Mouse (Mus musculus): Measurements from ENCODE around the gene Cep89.
A peak's percentile ranks its signal among the peaks of the same experiment; 100 is the strongest.

Cep89 gene

GRCm38 (mm10) chr7:35396542-35397168 is at the start of gene Cep89, which contains the start of gene Faap24:
Gene Cep89 (plus strand): TSS chr7:35397035.
Gene Faap24 (minus strand): TSS chr7:35396836.
- DNase-seq = peak; percentile 92 to 93

- DNase-seq = no peak
Observed at GRCm38 (mm10) chr7:35347918-35348700, 48.7 kb upstream of the Cep89 start.

GRCm38 (mm10) chr7:35349022-35349421 is 47.8 kb upstream of the Cep89 start:
- DNase-seq = no peak

DNA sequence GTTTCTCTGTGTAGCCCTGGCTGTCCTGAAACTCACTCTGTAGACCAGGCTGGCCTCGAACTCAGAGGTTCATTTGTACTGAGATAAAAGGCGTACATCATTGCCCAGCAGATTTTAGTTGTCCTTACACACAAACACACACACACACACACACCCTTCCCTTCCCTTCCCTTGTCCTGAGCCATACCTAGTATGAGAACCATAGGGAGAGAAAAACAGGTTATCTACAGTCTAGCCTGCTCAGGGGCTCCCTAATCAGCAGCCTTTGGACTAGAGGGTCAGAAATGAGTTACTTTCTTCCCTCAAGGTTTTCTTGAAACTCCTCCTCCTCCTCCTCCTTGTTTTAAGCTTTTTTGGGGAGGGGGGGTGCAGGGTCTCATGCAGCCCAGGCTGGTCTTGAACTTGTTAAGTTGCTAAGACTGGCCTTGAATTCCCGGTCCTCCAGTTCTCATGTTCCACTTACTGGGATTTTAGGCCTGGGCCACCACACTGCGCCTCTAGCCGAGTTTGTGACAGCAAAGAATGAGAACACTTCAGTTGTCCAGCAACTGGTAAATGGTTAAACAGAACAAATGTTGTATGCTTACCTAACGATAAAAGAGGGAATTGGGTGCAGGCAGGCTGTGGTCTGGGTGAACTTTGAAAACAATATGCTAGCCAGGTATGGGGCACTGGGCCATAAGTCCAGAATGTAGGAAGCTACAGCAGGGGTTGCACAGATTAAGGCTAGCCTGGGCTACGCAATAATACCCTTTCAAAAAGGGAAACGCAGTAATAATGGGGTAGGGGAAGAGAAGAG is 46.8 kb upstream of the Cep89 start:
- DNase-seq = no peak

DNA sequence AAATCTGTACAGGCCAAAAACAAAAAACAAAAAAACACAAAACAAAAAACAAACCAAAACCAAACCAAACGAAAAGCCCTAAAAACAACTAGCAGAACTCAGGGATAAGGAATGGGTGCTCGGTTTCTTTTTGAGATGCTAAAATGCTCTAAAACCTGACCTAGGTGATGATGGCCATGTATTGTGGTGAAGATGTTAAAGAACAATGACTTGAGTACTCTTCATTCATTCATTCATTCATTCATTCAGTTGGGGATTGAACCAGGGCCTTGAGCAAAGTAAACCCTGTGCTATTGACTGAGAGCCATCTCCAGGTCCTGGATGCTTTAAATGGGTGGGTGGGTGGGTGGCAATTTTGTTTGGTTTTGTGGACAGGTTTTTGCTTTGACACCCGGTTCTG is 45.7 kb upstream of the Cep89 start:
- no peak for DNase-seq

DNA sequence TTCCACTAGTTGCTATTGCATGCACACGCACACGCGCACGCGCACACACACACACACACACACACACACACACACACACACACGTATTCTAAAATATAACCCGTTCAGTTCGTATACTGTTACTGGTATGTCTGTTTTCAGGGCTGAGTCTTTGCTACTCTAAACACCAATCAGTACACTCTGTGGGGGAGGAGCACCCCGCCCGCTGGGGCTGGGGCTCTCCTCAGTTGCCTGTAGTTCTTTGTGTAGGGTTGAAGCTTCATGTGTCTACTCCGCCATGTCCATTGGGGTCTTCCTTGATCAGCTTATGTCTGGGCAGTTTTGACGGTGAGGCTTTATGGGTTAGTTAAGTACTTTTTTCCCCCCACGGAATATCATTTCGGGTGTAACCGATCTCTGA is 43.5 kb upstream of the Cep89 start:
- no peak for DNase-seq

DNA sequence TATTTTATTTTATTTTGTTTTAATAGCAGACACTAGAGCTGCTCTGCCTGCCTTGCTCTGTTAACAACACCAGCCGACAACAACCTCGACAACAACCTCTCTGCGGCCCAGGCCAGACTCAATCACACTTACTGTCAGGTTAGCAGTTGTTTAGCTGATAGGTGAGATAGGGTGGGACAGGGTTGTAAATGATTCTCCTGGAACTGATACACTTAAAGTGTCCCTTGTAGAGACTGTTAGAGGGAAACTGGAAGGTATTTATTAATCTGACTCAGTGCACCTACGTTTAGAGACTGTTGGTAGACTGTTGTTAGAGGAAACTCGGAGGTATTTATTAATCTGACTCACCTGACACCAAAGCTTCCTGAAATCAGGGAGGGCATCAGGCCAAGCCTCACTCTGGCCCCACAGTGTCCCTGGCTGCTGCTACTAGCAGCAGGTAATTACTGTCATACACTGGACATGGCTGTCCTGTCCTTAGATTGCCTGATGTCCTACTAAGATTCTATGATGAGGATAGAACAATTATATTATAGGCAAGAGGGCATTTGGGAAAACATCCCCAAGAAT is 41.4 kb upstream of the Cep89 start:
- no peak for DNase-seq

DNA sequence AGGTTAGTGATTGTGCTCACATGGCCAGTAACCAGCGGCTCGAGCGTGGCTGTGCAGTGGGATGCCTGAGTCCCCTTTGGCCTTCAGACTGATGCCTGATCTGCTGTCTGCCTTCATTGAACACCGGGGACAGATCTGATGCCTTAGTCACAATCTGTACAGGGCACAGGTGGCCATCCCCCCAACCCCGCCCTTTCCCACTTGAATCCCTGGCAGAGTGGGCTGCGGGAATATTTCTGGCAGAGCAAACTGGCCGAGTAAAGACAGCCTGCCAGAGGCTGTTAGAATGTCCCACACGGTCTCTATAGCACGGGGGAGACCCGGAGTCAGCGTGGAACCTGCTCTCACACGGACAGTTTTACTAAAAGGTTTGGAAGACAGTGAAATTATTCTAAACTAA is 39.2 kb upstream of the Cep89 start:
- no peak for DNase-seq

- no peak for DNase-seq
Observed at GRCm38 (mm10) chr7:35362253-35362652, 34.6 kb upstream of the Cep89 start.

DNA sequence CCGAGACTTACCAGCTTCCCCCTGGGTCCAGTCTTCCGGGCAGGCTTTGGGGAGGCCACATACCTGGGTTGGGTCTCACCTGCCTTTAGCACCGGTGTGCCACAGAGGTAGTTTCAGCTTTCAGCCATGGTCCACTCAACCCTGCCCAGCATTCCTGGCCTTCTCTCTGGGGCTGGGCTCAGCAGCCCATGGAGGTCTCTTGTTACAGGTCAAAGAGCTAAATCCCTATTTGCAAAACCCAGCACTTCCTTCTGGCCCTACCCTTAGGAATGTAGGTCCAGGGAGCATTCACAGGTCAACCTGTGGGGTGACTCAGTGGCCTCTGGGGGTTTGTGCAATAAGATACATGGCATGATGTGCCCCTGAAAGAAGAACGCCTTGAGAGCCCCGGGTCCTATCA is 34.0 kb upstream of the Cep89 start:
- no peak for DNase-seq

DNA sequence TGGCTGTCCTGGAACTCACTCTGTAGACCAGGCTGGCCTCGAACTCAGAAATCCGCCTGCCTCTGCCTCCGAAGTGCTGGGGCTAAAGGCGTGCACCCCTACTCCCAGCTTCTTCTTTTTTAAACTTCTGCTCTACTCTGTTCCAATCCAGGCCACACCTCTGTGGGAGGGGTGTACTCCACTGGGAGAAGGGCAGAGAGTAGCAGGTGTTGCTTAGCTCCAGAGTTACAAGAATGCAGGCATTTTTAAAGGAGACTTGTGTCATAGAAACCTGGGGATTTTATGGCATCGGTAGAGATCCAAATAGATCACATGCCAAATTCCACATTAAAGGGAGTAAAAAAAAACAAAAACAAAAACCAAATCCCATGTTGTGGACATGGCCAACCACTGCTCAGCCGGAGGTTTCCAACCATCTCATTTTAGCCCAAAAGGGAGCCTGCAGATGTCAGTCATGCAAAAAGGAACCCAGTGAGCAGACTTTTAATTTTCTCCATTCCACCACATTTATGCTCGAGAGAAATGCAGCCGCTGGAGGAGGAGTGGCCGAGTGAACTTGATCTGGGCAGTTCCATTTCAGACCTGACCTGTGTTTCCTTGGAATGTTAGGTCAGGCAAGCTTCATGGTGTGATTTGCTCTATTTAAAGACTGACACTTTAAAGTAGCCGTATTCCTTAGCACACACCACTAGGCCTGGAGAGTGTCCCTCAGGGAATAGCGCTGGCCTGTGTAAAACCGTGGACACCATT is 31.5 kb upstream of the Cep89 start:
- DNase-seq = no peak

GRCm38 (mm10) chr7:35371096-35371495 is 25.7 kb upstream of the Cep89 start:
- DNase-seq = no peak

GRCm38 (mm10) chr7:35372483-35373017 is 24.3 kb upstream of the Cep89 start:
- no peak for DNase-seq

- DNase-seq = no peak
Observed at GRCm38 (mm10) chr7:35373146-35373989, 23.5 kb upstream of the Cep89 start.

GRCm38 (mm10) chr7:35374265-35374664 is 22.6 kb upstream of the Cep89 start:
- no peak for DNase-seq

DNA sequence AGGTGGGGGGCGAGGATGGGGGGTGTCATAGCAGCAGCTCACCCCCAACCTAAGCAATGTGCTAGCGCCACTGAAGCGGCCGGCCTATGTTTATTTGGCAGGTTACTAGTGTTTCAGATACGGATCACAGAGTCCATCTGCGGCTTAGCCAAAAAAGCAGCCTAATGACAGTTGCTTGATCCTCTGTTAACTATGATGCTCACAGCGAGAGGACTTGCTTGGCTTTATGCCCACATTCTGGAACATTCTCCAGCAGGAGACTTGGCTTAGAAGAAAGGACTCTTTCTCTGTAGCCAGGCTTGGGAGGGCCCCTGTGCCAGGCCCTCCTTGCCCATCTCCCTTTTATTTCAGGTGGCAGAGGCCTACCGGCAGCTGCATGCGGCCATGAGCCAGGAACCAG is 20.2 kb upstream of the Cep89 start:
- no peak for DNase-seq

GRCm38 (mm10) chr7:35379492-35380119 is 17.2 kb upstream of the Cep89 start:
- DNase-seq = no peak

- DNase-seq = no peak
Observed at GRCm38 (mm10) chr7:35380351-35380750, 16.5 kb upstream of the Cep89 start.

DNA sequence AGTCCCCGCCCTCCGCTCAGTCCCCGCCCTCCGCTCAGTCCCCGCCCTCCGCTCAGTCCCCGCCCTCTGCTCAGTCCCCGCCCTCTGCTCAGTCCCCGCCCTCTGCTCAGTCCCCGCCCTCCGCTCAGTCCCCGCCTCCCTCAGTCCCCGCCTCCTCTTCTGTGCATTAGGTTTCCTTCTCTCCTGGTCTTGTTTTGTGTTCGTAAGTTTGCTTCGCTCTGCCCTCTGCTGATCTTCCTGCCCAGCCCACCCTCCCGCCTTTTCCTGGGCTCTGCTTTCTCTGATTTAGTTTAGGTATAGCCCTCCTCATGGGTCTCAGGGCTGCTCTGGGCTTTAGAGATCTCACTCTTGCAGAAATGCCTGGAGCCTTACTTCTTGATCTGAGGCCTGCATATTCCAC is 15.0 kb upstream of the Cep89 start:
- no peak for DNase-seq

GRCm38 (mm10) chr7:35382706-35383353 is 14.0 kb upstream of the Cep89 start:
- no peak for DNase-seq

Measured in thymus, postnatal 36 days (tissue).